Mouse (Mus musculus): ENCODE data around the gene Hhatl.

GRCm38 (mm10) chr9:121752774-121753173 is 39.5 kb downstream of the Hhatl start:
- TF ChIP-seq MAFK (IDR thresholded peaks at IDR 0.05; ENCODE audit: insufficient read depth, low read depth, low read length) (no peak), ZC3H11A (IDR thresholded peaks at IDR 0.05; ENCODE audit: borderline replicate concordance, low read depth, low read length) (no peak), CHD2 (IDR thresholded peaks at IDR 0.05; ENCODE audit: low read depth, low read length) (no peak)
